Mouse (Mus musculus): ENCODE measurements at regions not wholly inside any gene's neighbourhood (a gene's known extent, or its start where the extent isn't known, plus 50 kb on each side); places are given as distances from the start of the nearest gene placed in this dataset.

DNA sequence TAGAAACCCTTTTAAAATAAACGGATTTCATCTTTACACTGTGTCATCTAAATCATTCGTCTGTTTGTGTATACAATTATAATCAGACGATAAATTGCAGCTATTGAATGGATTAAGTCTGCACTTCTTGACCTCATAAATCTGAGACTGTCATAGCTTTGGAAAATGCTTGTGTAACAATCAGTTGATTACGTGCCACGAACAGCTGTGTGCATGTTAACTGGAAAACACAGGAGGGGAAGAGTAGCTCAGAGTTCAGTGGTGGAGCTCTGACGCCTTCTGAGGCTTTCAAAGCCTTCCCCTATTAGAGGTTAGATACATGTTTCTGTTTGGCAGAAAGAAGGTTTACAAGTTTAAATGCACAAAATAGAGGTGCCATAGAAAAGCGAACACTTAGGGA, 109.7 kb upstream of the Gm765 start:
- no peak overlapping the region for H3K4me3 ChIP-seq (ENCODE audit: low read depth, low read length)
- H3K9me3 ChIP-seq (replicated peaks; ENCODE audit: control insufficient read depth, low read length): no peaks in the 10 kb centered on the region
- H3K27ac ChIP-seq (ENCODE audit: low read depth, low read length): no peak overlapping the region
- H3K36me3 ChIP-seq (ENCODE audit: control insufficient read depth, insufficient read depth, low read length): no peaks in the 10 kb centered on the region
- no peak overlapping the region for H3K4me2 ChIP-seq
- no peak overlapping the region for H3K9ac ChIP-seq (ENCODE audit: low read depth, low read length)
- 68% methylated on average over 7 of the region's 7 CpGs for WGBS (ENCODE audit: insufficient replicate concordance)
- ATAC-seq (replicated peaks; ENCODE audit: insufficient number of reproducible peaks, low FRiP score, low TSS enrichment): no peak
- no peaks in the 10 kb centered on the region for H3K4me1 ChIP-seq (ENCODE audit: control insufficient read depth, insufficient read depth, low read length)
- no peaks in the 10 kb centered on the region for H3K27me3 ChIP-seq (ENCODE audit: control insufficient read depth, insufficient read depth, low read length)

DNA sequence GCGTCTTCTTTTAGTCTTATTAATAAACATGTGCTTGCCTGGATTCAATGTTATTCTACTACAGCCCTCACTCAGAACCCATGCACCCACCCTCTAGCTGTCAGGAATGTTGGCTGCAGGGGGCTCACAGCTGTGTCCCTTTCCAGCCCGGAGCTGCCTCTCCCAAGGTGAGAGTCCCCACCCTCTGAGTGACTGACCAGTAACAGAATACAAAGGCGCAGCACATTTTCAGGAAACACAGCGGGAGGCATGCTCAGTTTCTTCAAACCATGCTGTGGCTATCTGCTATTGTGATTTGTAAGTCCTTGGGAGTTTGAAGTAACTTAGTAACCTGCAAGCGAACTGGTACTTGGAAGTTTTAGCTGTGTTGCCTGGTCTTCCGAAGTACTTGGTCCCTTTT, 93.1 kb upstream of the Gm765 start:
- no peaks in the 10 kb centered on the region for H3K27me3 ChIP-seq (ENCODE audit: control insufficient read depth, insufficient read depth, low read length)
- peak overlapping the region; percentile 43; the same call in 1 of the 2 replicates for H3K9ac ChIP-seq (ENCODE audit: low read depth, low read length)
- no peaks in the 10 kb centered on the region for H3K4me1 ChIP-seq (ENCODE audit: control insufficient read depth, insufficient read depth, low read length)
- 10% methylated on average over 6 of the region's 6 CpGs for WGBS (ENCODE audit: insufficient replicate concordance)
- peak overlapping the region; percentile 18 for H3K4me3 ChIP-seq (ENCODE audit: low read depth, low read length)
- no peak overlapping the region for H3K27ac ChIP-seq (ENCODE audit: low read depth, low read length)
- peak overlapping the region; percentile 65 for H3K4me2 ChIP-seq
- H3K36me3 ChIP-seq (ENCODE audit: control insufficient read depth, insufficient read depth, low read length): no peaks in the 10 kb centered on the region
- no peak for ATAC-seq (replicated peaks; ENCODE audit: insufficient number of reproducible peaks, low FRiP score, low TSS enrichment)
- H3K9me3 ChIP-seq (replicated peaks; ENCODE audit: control insufficient read depth, low read length): no peaks in the 10 kb centered on the region

DNA sequence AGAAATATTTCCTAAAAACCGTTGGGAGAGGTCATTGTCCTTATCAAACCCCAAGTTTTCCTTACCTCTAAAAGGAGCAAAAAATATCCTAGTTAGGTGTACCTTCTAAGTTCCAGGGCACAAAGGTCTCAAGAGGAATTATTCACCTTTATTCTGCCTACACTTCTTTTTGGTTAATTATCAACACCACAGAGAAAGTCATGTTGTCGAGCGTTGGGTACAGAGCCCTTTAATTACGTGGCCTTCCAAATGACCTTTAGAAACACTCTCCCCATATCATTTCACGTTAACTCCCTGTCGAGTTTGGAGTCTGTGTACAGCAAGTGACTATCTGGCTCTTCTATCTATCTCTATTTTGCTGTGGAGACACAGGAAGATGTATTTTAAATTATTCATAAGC, 90.7 kb upstream of the Gm765 start:
- Histone ChIP-seq H3K4me2 (no peak overlapping the region), H3K9me3 (replicated peaks; ENCODE audit: control insufficient read depth, low read length) (no peaks in the 10 kb centered on the region), H3K27ac (ENCODE audit: low read depth, low read length) (no peak overlapping the region), H3K36me3 (ENCODE audit: control insufficient read depth, insufficient read depth, low read length) (no peaks in the 10 kb centered on the region), H3K4me3 (ENCODE audit: low read depth, low read length) (no peak overlapping the region), H3K9ac (ENCODE audit: low read depth, low read length) (no peak overlapping the region), H3K4me1 (ENCODE audit: control insufficient read depth, insufficient read depth, low read length) (no peaks in the 10 kb centered on the region), H3K27me3 (ENCODE audit: control insufficient read depth, insufficient read depth, low read length) (no peaks in the 10 kb centered on the region)
- 54% methylated on average over 6 of the region's 6 CpGs for WGBS (ENCODE audit: insufficient replicate concordance)
- no peak for ATAC-seq (replicated peaks; ENCODE audit: insufficient number of reproducible peaks, low FRiP score, low TSS enrichment)

DNA sequence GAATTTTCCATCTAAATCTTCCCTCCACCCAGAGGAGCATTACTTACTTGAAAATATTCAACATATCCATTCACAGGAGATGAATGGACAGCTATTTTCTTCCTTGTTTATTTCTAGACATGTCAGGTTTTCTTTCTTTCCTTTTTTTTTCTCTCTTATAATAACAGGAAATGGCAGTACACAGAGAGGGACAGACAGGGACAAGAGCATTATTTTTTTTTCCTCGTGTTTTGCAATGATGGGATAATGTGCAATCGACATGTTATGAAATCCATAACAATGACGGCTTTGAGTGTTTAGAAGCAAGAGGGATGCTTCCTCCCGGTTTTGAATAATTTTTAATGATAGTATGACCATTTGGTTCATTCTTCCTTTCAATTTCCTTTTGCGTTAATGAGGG, 86.6 kb upstream of the Gm765 start:
- H3K9ac ChIP-seq (ENCODE audit: low read depth, low read length): no peak overlapping the region
- WGBS (ENCODE audit: insufficient replicate concordance): 72% methylated on average over 5 of the region's 5 CpGs

DNA sequence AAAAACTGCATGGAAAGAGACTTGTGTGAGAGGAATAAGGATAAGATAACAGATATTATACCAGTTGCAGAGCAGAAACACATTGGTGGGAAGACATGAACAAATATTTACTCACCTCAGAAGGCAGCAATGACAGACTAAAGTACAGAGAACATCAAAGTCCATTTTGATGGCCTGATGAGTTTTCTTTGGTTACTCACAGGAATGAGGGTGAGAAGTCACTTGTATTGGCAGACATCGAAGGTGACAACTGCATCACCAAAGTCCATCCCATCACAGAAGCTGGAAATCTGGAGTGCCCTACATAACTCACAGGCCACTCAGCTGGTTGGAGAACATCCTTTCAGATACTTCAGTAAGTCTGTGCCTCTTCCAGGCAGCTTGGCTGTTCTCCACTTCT, 60.1 kb upstream of the Gm765 start:
- H3K9ac ChIP-seq (ENCODE audit: low read depth, low read length): no peak overlapping the region
- H3K27ac ChIP-seq (ENCODE audit: low read depth, low read length): no peak overlapping the region
- H3K4me3 ChIP-seq (ENCODE audit: low read depth, low read length): no peak overlapping the region
- no peak for ATAC-seq (replicated peaks; ENCODE audit: insufficient number of reproducible peaks, low FRiP score, low TSS enrichment)
- H3K4me1 ChIP-seq (ENCODE audit: control insufficient read depth, insufficient read depth, low read length): 0 out of 2 replicates have a peak, but pooled peaks cover 3% of the 10 kb centered on the region
- no peak overlapping the region for H3K4me2 ChIP-seq
- 82% methylated on average over 1 of the region's 1 CpGs for WGBS (ENCODE audit: insufficient replicate concordance)
- H3K9me3 ChIP-seq (replicated peaks; ENCODE audit: control insufficient read depth, low read length): no peaks in the 10 kb centered on the region
- H3K36me3 ChIP-seq (ENCODE audit: control insufficient read depth, insufficient read depth, low read length): no peaks in the 10 kb centered on the region
- H3K27me3 ChIP-seq (ENCODE audit: control insufficient read depth, insufficient read depth, low read length): no peaks in the 10 kb centered on the region

More for the DNA sequence above, 86.6 kb upstream of the Gm765 start:
- Histone ChIP-seq H3K36me3 (ENCODE audit: control insufficient read depth, insufficient read depth, low read length) (no peaks in the 10 kb centered on the region), H3K4me1 (ENCODE audit: control insufficient read depth, insufficient read depth, low read length) (no peaks in the 10 kb centered on the region), H3K9me3 (replicated peaks; ENCODE audit: control insufficient read depth, low read length) (no peaks in the 10 kb centered on the region), H3K27me3 (ENCODE audit: control insufficient read depth, insufficient read depth, low read length) (no peaks in the 10 kb centered on the region), H3K4me3 (ENCODE audit: low read depth, low read length) (no peak overlapping the region), H3K27ac (ENCODE audit: low read depth, low read length) (no peak overlapping the region), H3K4me2 (no peak overlapping the region)
- no peak for ATAC-seq (replicated peaks; ENCODE audit: insufficient number of reproducible peaks, low FRiP score, low TSS enrichment)

DNA sequence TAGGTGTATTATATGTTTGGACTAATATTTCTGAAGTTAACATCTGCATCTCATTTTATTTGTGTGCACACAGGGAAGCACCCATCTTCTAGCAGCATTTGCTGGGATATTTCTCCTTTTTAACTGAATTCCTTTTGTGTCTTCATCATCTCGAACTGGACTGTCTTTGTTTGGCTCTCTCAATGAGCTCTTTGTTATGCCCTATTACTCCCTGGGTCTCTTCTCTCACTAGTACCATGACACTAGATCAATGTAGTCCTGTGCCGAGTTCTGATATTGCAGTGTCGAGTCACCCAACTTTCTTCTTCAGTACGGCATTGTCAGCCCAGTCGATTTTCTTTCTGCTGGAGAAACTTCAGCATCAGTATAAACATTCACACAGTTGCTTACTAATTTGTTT, 52.0 kb upstream of the Gm765 start:
- no peak overlapping the region for H3K4me3 ChIP-seq (ENCODE audit: low read depth, low read length)
- H3K36me3 ChIP-seq (ENCODE audit: control insufficient read depth, insufficient read depth, low read length): no peaks in the 10 kb centered on the region
- no peaks in the 10 kb centered on the region for H3K4me1 ChIP-seq (ENCODE audit: control insufficient read depth, insufficient read depth, low read length)
- H3K9ac ChIP-seq (ENCODE audit: low read depth, low read length): no peak overlapping the region
- ATAC-seq (replicated peaks; ENCODE audit: insufficient number of reproducible peaks, low FRiP score, low TSS enrichment): no peak
- H3K9me3 ChIP-seq (replicated peaks; ENCODE audit: control insufficient read depth, low read length): no peaks in the 10 kb centered on the region
- no peak overlapping the region for H3K27ac ChIP-seq (ENCODE audit: low read depth, low read length)
- WGBS (ENCODE audit: insufficient replicate concordance): 81% methylated on average over 5 of the region's 5 CpGs
- no peak overlapping the region for H3K4me2 ChIP-seq
- H3K27me3 ChIP-seq (ENCODE audit: control insufficient read depth, insufficient read depth, low read length): no peaks in the 10 kb centered on the region

Measured in heart, embryonic 11.5 days (tissue).